Mouse (Mus musculus): ENCODE measurements around the gene Slc4a8.

GRCm38 (mm10) chr15:100761419-100762185 is at the start of gene Slc4a8:
- peak; percentile 44; the same call in 1 of the 2 replicates for TF ChIP-seq CTCF (IDR thresholded peaks at IDR 0.05; ENCODE audit: extremely low read depth, insufficient read depth, insufficient read length, insufficient replicate concordance)
- TF ChIP-seq POLR2A (IDR thresholded peaks at IDR 0.05; ENCODE audit: low read depth, low read length), result no peak
